Mouse (Mus musculus) stomach, embryonic 15.5 days (tissue): Measurements from ENCODE around the gene Esr1. TPM values are rescaled to one million over a fixed set of nuclear protein-coding genes. Genes with fewer than 3 reads are reported as not detected.
A peak's percentile ranks its signal among the peaks of the same experiment; 100 is the strongest.
"Not testable (repeated sequence)": the region's sequence is repeated elsewhere in the genome, so short reads cannot be mapped to it uniquely, and the experiment has no call there.

Experiments
- ATAC-seq: fragments of 200-750 bp; cut with Nextera tagmentation; 2 replicates; pipeline ENCODE4 v1.8.0; 2017; ENCODE audit warnings: low read depth, moderate number of reproducible peaks, moderate TSS enrichment; ENCODE audit not compliant: insufficient read depth, low FRiP score
- H3K27ac ChIP-seq: fragments of 300-500 bp; sonication (generic); 2 replicates; pipeline ENCODE4 v1.5.1; 2015; ENCODE audit warnings: mild to moderate bottlenecking, inconsistent platforms
- H3K27me3 ChIP-seq: fragments of 300-500 bp; sonication (generic); replicated peaks from 2 replicates; pipeline ENCODE4 v1.6.1; 2015; ENCODE audit warnings: inconsistent platforms
- H3K36me3 ChIP-seq: fragments of 300-500 bp; sonication (generic); 2 replicates; pipeline ENCODE4 v1.6.1; 2015; ENCODE audit warnings: inconsistent platforms
- H3K4me1 ChIP-seq: fragments of 300-500 bp; sonication (generic); 2 replicates; pipeline ENCODE4 v1.6.1; 2015; ENCODE audit warnings: inconsistent platforms
- H3K4me2 ChIP-seq: fragments of 300-500 bp; sonication (generic); 2 replicates; pipeline ENCODE4 v1.6.1; 2015; ENCODE audit warnings: mild to moderate bottlenecking, inconsistent platforms
- H3K4me3 ChIP-seq: fragments of 300-500 bp; sonication (generic); replicated peaks from 2 replicates; pipeline ENCODE4 v1.5.1; 2015; ENCODE audit warnings: inconsistent platforms
- H3K9ac ChIP-seq: fragments of 300-500 bp; sonication (generic); 2 replicates; pipeline ENCODE4 v1.6.1; 2015; ENCODE audit warnings: inconsistent platforms
- H3K9me3 ChIP-seq: fragments of 300-500 bp; sonication (generic); 2 replicates; pipeline ENCODE4 v1.6.1; 2016; ENCODE audit warnings: inconsistent platforms
- WGBS: fragments of 180-500 bp; shearing (Covaris S2); methylation state at CpG from one replicate; pipeline ENCODE4 v1.1.7; 2015; 5-methylcytosine and 5-hydroxymethylcytosine counted together
- polyA plus RNA-seq: library from polyadenylated mRNA; unstranded; fragments of >200 nt; fragmentation: Nextera tagmentation; extraction: Ambion mirVana; gene quantifications from 2 replicates; pipeline ENCODE4 v1.2.1, GENCODE M21; 2015

The Esr1 gene
- polyA plus RNA-seq, 1 experiment from 2014 or later: 0.86 TPM

DNA sequence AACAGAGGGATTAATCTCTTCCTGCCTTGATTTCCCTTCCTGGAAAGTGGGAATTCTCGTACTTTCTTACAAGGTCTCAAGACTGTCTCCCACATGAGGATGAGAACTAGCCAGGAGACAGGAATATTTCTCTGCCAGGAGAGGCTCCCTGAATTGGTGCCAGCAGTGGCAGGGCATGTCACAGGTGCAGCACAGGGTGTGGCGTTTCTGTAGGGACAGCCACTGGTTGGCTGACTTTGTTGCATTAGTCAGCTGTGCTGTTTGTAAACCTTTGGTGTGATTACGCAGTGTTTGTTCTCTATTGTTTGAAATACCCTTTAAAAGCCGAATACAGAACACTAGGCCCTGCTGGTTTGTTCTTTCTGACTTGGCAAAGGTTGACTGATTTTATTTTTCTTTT lies 11.8 kb upstream of the Esr1 start:
- no peaks in the 10 kb centered on the region for H3K36me3 ChIP-seq
- no peak overlapping the region for H3K4me3 ChIP-seq
- no peaks in the 10 kb centered on the region for H3K9me3 ChIP-seq
- H3K27ac ChIP-seq: no peak overlapping the region
- no peak overlapping the region for H3K4me2 ChIP-seq
- H3K27me3 ChIP-seq: no peaks in the 10 kb centered on the region
- 62% methylated on average over 4 of the region's 4 CpGs for WGBS
- ATAC-seq: no peak
- no peaks in the 10 kb centered on the region for H3K4me1 ChIP-seq
- H3K9ac ChIP-seq: no peak overlapping the region

- Histone ChIP-seq H3K4me2 (no peak overlapping the region), H3K4me1 (no peaks in the 10 kb centered on the region), H3K9me3 (no peaks in the 10 kb centered on the region), H3K4me3 (no peak overlapping the region), H3K36me3 (no peaks in the 10 kb centered on the region), H3K9ac (no peak overlapping the region), H3K27me3 (no peaks in the 10 kb centered on the region), H3K27ac (no peak overlapping the region)
- ATAC-seq: no peak
- 64% methylated on average over 2 of the region's 2 CpGs for WGBS
Observed at GRCm38 (mm10) chr10:4600796-4601474, 10.5 kb upstream of the Esr1 start.

- H3K9me3 ChIP-seq, H3K27me3 ChIP-seq, H3K4me1 ChIP-seq, H3K4me2 ChIP-seq, H3K36me3 ChIP-seq, H3K4me3 ChIP-seq, H3K27ac ChIP-seq, ATAC-seq, H3K9ac ChIP-seq: not testable (repeated sequence)
Observed at GRCm38 (mm10) chr10:4601612-4602011, 9.8 kb upstream of the Esr1 start.

DNA sequence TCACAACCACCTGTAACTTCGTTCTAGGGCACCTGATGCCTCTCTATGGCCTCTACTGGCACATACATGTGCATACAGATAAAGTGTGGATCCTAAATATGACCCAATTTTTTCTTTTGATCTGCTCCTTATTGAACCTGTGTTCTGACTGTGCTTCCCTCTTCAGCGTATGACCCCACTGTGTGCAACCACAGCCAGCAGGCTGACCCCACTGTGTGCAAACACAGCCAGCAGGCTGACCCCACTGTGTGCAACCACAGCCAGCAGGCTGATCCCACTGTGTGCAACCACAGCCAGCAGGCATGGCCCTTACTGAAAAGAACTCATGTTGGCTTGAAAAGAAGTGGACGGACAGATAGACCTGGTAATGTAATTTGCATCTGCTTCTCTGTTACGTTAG lies 8.9 kb upstream of the Esr1 start:
- no peak for ATAC-seq
- H3K4me1 ChIP-seq: no peaks in the 10 kb centered on the region
- no peak overlapping the region for H3K4me3 ChIP-seq
- no peak overlapping the region for H3K4me2 ChIP-seq
- no peaks in the 10 kb centered on the region for H3K27me3 ChIP-seq
- H3K9me3 ChIP-seq: no peaks in the 10 kb centered on the region
- WGBS: 82% methylated on average over 4 of the region's 4 CpGs
- H3K9ac ChIP-seq: no peak overlapping the region
- no peaks in the 10 kb centered on the region for H3K36me3 ChIP-seq
- H3K27ac ChIP-seq: no peak overlapping the region

DNA sequence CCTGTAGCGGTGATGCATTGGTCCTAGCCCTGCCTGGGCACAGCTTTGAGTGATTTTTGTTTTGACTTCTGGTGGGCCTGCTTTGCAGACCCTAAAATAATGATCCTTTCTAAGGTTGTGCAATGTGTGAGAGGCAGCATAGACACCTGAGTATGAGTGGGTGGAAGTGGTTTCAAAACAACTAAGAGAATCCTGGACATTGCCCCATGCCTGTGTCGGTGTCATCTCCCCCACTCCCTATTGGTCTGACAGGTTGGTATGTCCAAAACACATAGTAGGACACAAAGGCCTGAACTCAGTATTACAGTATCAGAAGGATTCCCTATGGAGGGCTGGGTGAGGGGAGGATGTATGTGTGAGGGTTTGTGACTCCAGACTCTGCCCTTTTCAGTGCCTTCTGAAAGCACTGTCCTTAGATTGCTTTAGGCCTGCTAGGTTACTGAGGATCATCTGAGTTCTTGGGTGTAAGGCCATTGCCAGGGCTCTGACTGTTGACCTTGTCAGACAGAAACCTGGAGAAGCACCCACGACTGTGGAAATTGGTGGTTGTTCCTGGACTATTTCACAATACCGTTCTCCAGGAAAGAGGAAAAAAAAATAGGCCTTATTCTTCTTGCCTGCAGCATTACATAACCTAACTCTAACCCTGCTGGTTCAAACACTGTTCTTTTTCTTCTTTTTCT lies 6.7 kb upstream of the Esr1 start:
- WGBS: 74% methylated on average over 4 of the region's 4 CpGs
- Histone ChIP-seq H3K9ac (no peak overlapping the region), H3K36me3 (no peaks in the 10 kb centered on the region), H3K9me3 (no peaks in the 10 kb centered on the region), H3K4me1 (no peaks in the 10 kb centered on the region), H3K27ac (no peak overlapping the region), H3K4me3 (no peak overlapping the region), H3K4me2 (no peak overlapping the region), H3K27me3 (no peaks in the 10 kb centered on the region)
- no peak for ATAC-seq

- Histone ChIP-seq H3K27me3 (no peaks in the 10 kb centered on the region), H3K4me2 (no peak overlapping the region), H3K9me3 (no peaks in the 10 kb centered on the region), H3K36me3 (no peaks in the 10 kb centered on the region), H3K27ac (no peak overlapping the region), H3K4me3 (no peak overlapping the region), H3K4me1 (no peaks in the 10 kb centered on the region), H3K9ac (no peak overlapping the region)
- WGBS: 75% methylated on average over 2 of the region's 2 CpGs
- no peak for ATAC-seq
Observed at GRCm38 (mm10) chr10:4610234-4610633, 1.2 kb upstream of the Esr1 start.

- 51% methylated on average over 22 of the region's 22 CpGs for WGBS
- Histone ChIP-seq H3K9me3 (no peaks in the 10 kb centered on the region), H3K27me3 (no peaks in the 10 kb centered on the region), H3K36me3 (no peaks in the 10 kb centered on the region), H3K4me2 (peak overlapping the region; percentile 45), H3K4me3 (peak overlapping the region; percentile 18), H3K4me1 (no peaks in the 10 kb centered on the region), H3K27ac (no peak overlapping the region), H3K9ac (no peak overlapping the region)
- no peak; the same call in 1 of the 2 replicates for ATAC-seq
Observed at GRCm38 (mm10) chr10:4612313-4613036, 1.1 kb downstream of the Esr1 start.

GRCm38 (mm10) chr10:4618026-4618425 lies 6.6 kb downstream of the Esr1 start:
- Histone ChIP-seq H3K27me3 (no peaks in the 10 kb centered on the region), H3K4me1 (no peaks in the 10 kb centered on the region), H3K9me3 (no peaks in the 10 kb centered on the region), H3K36me3 (no peaks in the 10 kb centered on the region), H3K4me2 (no peak overlapping the region), H3K27ac (no peak overlapping the region), H3K9ac (no peak overlapping the region), H3K4me3 (no peak overlapping the region)
- peak; percentile 51; the same call in 1 of the 2 replicates for ATAC-seq
- WGBS: 39% methylated on average over 2 of the region's 2 CpGs

DNA sequence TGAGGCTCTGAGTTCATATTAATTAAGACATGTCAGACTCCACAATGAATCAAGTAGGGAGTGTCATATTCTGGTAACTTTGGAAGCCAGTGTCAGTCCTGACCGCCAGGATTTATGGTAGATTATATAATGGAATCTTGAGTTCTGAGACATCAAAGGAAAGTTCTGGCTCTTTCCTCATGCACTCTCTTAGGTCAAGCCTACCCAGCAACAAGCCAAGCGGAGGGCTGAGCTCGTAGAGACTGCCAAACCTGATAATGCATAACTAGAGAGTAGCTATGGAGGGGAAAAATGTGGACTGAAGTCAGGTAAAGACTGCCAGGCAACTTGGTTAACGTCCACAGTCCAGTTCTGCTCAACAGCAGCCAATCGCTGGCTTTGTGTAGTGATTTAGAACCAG lies 7.3 kb downstream of the Esr1 start:
- peak; percentile 48; the same call in 1 of the 2 replicates for ATAC-seq
- Histone ChIP-seq H3K9me3 (no peaks in the 10 kb centered on the region), H3K27me3 (no peaks in the 10 kb centered on the region), H3K27ac (no peak overlapping the region; the same call in 1 of the 2 replicates), H3K4me1 (no peaks in the 10 kb centered on the region), H3K4me3 (no peak overlapping the region), H3K4me2 (no peak overlapping the region), H3K9ac (no peak overlapping the region), H3K36me3 (no peaks in the 10 kb centered on the region)
- 52% methylated on average over 5 of the region's 5 CpGs for WGBS

DNA sequence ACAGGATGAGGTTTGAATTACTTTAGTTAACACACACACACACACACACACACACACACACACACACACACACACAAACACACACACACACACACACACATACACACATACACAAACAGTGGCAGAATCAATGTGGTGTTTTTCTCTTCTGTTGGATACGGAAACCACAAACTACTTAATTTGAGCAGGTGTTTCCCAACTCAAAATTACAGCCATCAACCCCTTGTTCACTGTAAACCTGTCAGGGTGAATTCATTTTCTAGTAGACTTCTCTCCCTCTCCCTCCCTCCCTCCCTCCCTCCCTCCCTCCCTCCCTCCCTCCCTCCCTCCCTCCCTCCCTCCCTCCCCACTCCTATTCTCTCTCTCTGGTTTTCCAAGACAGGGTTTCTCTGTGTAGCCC lies 8.0 kb downstream of the Esr1 start:
- not testable (repeated sequence) for H3K36me3 ChIP-seq, H3K9me3 ChIP-seq, H3K9ac ChIP-seq, ATAC-seq, H3K4me2 ChIP-seq, H3K27me3 ChIP-seq, H3K4me1 ChIP-seq, H3K4me3 ChIP-seq, H3K27ac ChIP-seq
- WGBS: 79% methylated on average over 1 of the region's 1 CpGs

DNA sequence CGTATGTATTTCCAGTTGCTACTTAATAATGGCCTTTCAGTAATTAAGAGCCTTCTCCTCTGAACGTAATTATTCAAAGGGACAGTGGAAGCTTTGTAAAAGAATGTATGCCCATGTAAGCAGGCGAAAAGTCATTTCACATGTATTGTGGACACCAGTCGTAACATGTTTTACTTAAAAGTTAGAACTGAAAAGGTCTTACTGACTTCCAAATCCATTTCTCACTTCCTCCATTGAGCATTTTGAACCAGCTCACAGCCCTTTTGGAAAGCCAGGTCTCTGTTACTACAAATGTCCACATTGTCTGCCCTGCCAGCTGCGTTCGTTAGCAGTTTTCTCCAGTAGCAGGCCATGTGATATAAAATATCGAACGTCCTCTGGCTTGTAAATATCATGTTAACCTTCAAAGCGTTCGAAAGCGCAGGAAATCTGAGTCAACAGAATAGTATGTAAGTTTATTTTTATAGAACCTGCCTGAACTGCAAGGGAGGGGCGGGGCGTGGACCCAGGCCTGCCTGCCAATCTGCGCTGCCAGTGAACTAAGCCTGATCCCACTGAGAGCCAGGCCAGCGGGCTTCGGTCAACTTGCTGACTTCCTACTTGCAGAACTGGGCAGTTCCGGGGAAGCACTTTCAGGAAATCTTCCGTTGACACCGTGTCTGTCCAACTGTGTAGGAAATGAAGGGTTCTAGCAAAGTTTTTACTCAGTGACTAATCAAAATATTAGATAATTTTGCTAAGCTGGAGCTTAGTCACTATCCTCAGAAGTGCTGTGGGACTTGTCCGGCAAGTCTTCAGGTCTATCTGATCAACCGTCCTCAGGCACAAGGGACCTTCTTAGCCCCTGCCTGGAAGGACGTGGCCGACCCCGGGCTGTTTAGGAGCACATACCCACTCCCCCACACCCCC lies 9.5 kb downstream of the Esr1 start:
- Histone ChIP-seq H3K27ac (0 out of 2 replicates have a peak overlapping the region, but pooled peaks have one; percentile 38), H3K27me3 (no peaks in the 10 kb centered on the region), H3K9me3 (no peaks in the 10 kb centered on the region), H3K36me3 (no peaks in the 10 kb centered on the region), H3K4me2 (peak overlapping the region; percentile 10; the same call in 1 of the 2 replicates), H3K4me1 (no peaks in the 10 kb centered on the region), H3K4me3 (no peak overlapping the region), H3K9ac (no peak overlapping the region)
- peak; percentile 71 for ATAC-seq
- WGBS: 60% methylated on average over 24 of the region's 24 CpGs
